Mouse (Mus musculus) thymus, adult 2 months (tissue): ENCODE results near the gene Gatad2b.

Experiments
- CTCF ChIP-seq: fragments of 200-500 bp; IDR thresholded peaks from 2 replicates; pipeline ENCODE4 v1.5.1; 2012; ENCODE audit warnings: mild to moderate bottlenecking, control low read depth, low read length, moderate library complexity, borderline replicate concordance; ENCODE audit not compliant: control insufficient read depth, poor library complexity, insufficient read depth; ENCODE audit errors: extremely low read depth
- POLR2A ChIP-seq: fragments of 200-500 bp; IDR thresholded peaks from 2 replicates; pipeline ENCODE4 v1.6.1; 2012; ENCODE audit warnings: mild to moderate bottlenecking, low read length, control low read depth, moderate library complexity; ENCODE audit not compliant: control insufficient read depth, poor library complexity, insufficient read depth; ENCODE audit errors: extremely low read depth

- TF ChIP-seq CTCF (no peak), POLR2A (no peak)
Measured at GRCm38 (mm10) chr3:90362346-90362745, 69.4 kb downstream of the Gatad2b start.
